Mouse (Mus musculus): ENCODE results near the gene 4933436I01Rik. TPM values are rescaled to one million over a fixed set of nuclear protein-coding genes. Genes with fewer than 3 reads are reported as not detected.

Gene 4933436I01Rik
- not detected in 2 replicates for polyA plus RNA-seq (2014; fragmentation: Nextera tagmentation; extraction: Ambion mirVana)

DNA sequence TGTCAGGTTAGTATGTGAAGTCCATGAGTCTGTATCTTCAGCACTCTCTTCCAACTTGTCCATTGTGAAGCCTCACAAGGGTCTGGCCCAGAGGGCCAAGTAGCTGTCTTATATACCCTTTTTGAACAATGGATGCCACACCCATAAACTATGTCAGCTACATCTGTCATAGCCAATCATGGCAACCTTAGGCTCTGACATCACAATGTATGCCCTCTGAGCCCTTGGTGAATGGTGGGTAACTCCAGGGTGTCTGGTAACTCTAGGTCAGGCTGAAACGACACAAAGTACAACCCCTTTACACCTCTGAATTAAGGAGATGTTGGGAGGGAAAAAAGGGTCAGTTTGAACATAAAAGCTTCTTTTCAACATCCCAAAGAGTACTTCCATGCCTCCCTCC lies at the start of gene 4933436I01Rik:
Gene 4933436I01Rik (minus strand): TSS at position 101 of the 400 bp plus-strand sequence.
- no peak within 1 kb of the TSS for H3K4me2 ChIP-seq (replicated peaks; ENCODE audit: low read depth, low read length)
- H3K27ac ChIP-seq (ENCODE audit: low read length): no peak within 1 kb of the TSS
- H3K9me3 ChIP-seq (ENCODE audit: control insufficient read depth, low read depth, low read length): no peaks in the 10 kb centered on the region
- WGBS: 64% methylated on average over 1 of the region's 1 CpGs
- ATAC-seq (ENCODE audit: insufficient number of reproducible peaks, insufficient read depth, low FRiP score, low read depth): no peak
- no peaks in the 10 kb centered on the region for H3K36me3 ChIP-seq (ENCODE audit: control insufficient read depth, insufficient read depth, low read length)
- no peaks in the 10 kb centered on the region for H3K4me1 ChIP-seq (ENCODE audit: control insufficient read depth, insufficient read depth, low read length)
- no peak within 1 kb of the TSS for H3K9ac ChIP-seq (replicated peaks; ENCODE audit: low read depth, low read length)
- no peak within 1 kb of the TSS for H3K4me3 ChIP-seq (ENCODE audit: low read depth, low read length)
- H3K27me3 ChIP-seq (ENCODE audit: control insufficient read depth, insufficient read depth, low read length): no peaks in the 10 kb centered on the region

DNA sequence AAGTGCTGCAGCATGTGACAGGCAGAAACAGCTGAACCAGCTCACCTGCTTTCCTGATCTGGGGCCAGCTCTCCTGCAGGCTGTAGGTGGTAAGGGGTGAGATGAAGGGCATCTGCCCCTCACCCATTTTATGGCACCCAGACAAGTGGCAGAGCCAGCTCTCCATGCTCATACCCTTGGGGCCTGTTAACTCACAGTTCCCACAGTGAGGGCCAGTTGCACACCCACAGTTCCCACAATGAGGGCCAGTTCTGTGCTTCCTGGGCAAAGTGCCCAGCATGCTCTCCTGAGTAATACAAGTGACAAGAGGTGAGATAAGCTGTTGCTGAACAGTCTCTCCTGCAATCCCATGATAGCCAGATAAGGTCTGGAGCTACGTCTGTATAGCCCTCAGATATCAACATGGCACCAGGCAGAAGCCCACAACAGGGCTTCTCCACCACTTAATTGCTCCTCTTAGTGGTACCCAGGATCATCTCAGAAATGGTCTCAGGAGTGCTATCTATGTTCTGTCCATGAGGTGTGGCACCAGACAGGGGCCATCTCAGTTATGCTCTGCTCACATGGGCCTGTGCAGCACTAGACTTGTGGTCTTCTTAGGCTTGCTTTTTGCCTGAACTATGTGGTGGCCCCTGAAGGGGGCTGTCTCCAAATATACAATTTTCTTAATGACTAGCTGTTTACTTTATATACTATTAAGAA lies 3.7 kb upstream of the 4933436I01Rik start:
- no peaks in the 10 kb centered on the region for H3K9me3 ChIP-seq (ENCODE audit: control insufficient read depth, low read depth, low read length)
- H3K27me3 ChIP-seq (ENCODE audit: control insufficient read depth, insufficient read depth, low read length): no peaks in the 10 kb centered on the region
- 52% methylated on average over 1 of the region's 1 CpGs for WGBS
- H3K4me2 ChIP-seq (replicated peaks; ENCODE audit: low read depth, low read length): no peak overlapping the region
- no peak overlapping the region for H3K4me3 ChIP-seq (ENCODE audit: low read depth, low read length)
- no peak overlapping the region for H3K9ac ChIP-seq (replicated peaks; ENCODE audit: low read depth, low read length)
- H3K4me1 ChIP-seq (ENCODE audit: control insufficient read depth, insufficient read depth, low read length): no peaks in the 10 kb centered on the region
- ATAC-seq (ENCODE audit: insufficient number of reproducible peaks, insufficient read depth, low FRiP score, low read depth): no peak
- no peak overlapping the region for H3K27ac ChIP-seq (ENCODE audit: low read length)
- H3K36me3 ChIP-seq (ENCODE audit: control insufficient read depth, insufficient read depth, low read length): no peaks in the 10 kb centered on the region

DNA sequence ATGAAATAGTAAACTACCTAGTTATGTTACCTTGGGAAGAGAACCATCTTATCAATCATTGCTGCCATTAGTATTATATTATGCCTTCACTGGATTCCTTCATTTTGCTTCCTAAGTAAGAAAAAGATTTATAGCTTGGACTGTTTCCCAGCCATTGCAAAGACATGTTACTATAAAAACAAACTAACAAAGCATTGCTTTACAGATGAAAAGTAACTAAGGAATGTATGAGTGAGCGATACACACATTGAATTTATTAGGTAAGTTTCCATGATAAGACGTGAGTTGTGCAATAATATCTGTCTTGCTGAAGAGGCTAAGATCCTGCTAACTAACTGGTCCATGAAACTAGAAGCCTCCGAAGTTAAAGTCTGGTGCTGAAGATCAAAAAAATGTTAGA lies 37.8 kb downstream of the 4933436I01Rik start:
- H3K27ac ChIP-seq (ENCODE audit: low read length): no peak overlapping the region
- no peak for ATAC-seq (ENCODE audit: insufficient number of reproducible peaks, insufficient read depth, low FRiP score, low read depth)

More for the DNA sequence above, 37.8 kb downstream of the 4933436I01Rik start:
- Histone ChIP-seq H3K36me3 (ENCODE audit: control insufficient read depth, insufficient read depth, low read length) (no peaks in the 10 kb centered on the region), H3K4me1 (ENCODE audit: control insufficient read depth, insufficient read depth, low read length) (no peaks in the 10 kb centered on the region), H3K27me3 (ENCODE audit: control insufficient read depth, insufficient read depth, low read length) (no peaks in the 10 kb centered on the region), H3K4me3 (ENCODE audit: low read depth, low read length) (no peak overlapping the region), H3K4me2 (replicated peaks; ENCODE audit: low read depth, low read length) (no peak overlapping the region), H3K9ac (replicated peaks; ENCODE audit: low read depth, low read length) (no peak overlapping the region), H3K9me3 (ENCODE audit: control insufficient read depth, low read depth, low read length) (no peaks in the 10 kb centered on the region)
- whole genome bisulfite sequencing: 80% methylated on average over 3 of the region's 3 CpGs

Other genes with a start within 250 kb of the 4933436I01Rik start
- gene Gm1140, start 227.9 kb downstream of the 4933436I01Rik start, polyA plus RNA-seq (2014; fragmentation: Nextera tagmentation; extraction: Ambion mirVana): not detected in 2 replicates
- gene Gm14692, start 225.8 kb downstream of the 4933436I01Rik start, polyA plus RNA-seq (2014; fragmentation: Nextera tagmentation; extraction: Ambion mirVana): not detected in 2 replicates

All from stomach, embryonic 14.5 days (tissue).